Mouse (Mus musculus): Measurements from ENCODE around the gene Apbb1. TPM values are rescaled to one million over a fixed set of nuclear protein-coding genes. Genes with fewer than 3 reads are reported as not detected.

Gene Apbb1
- polyA plus RNA-seq, 1 experiment from 2014 or later = 106 TPM

DNA sequence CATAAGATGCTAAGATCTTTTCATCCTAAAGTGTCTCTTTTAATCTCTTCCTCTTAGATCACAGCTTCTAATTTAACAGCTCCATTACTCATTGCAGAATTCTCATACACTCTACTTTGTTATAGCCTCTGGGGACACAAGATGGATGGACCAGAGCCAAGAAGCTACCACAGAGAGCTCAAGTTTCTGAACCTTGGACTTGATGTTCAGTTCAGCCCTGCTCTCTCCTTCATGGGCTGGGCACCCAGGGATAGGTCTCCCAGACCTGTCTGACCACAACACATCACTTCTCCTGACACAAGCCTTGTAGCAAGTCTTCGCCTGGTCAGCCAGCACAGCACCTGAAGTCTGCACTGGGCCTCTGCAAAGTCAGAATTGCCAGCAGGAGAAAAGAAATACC, 32.9 kb upstream of the Apbb1 start:
- no peak for DNase-seq (ENCODE audit: low spot score)
- Histone ChIP-seq H3K4me3 (ENCODE audit: low read depth, low read length) (no peak overlapping the region), H3K27me3 (ENCODE audit: control insufficient read depth, insufficient read depth, low read length) (no peaks in the 10 kb centered on the region), H3K36me3 (ENCODE audit: control insufficient read depth, insufficient read depth, low read length) (peaks cover 6% of the 10 kb centered on the region), H3K27ac (ENCODE audit: low read depth, low read length) (no peak overlapping the region), H3K4me1 (replicated peaks; ENCODE audit: control insufficient read depth, insufficient read depth, low read length) (no peaks in the 10 kb centered on the region), H3K9me3 (ENCODE audit: control insufficient read depth, low read length) (no peaks in the 10 kb centered on the region), H3K9ac (ENCODE audit: low read length) (no peak overlapping the region), H3K4me2 (ENCODE audit: low read depth, low read length, severe bottlenecking) (no peak overlapping the region)
- no peak for ATAC-seq (replicated peaks; ENCODE audit: low FRiP score)
- WGBS = 87% methylated on average over 1 of the region's 1 CpGs

GRCm38 (mm10) chr7:105611767-105612166, 30.3 kb upstream of the Apbb1 start:
- 100% methylated on average over 1 of the region's 1 CpGs for WGBS
- H3K9me3 ChIP-seq (ENCODE audit: control insufficient read depth, low read length) = no peaks in the 10 kb centered on the region
- no peaks in the 10 kb centered on the region for H3K4me1 ChIP-seq (replicated peaks; ENCODE audit: control insufficient read depth, insufficient read depth, low read length)
- H3K4me2 ChIP-seq (ENCODE audit: low read depth, low read length, severe bottlenecking) = no peak overlapping the region
- no peak for ATAC-seq (replicated peaks; ENCODE audit: low FRiP score)
- no peak overlapping the region for H3K27ac ChIP-seq (ENCODE audit: low read depth, low read length)
- no peaks in the 10 kb centered on the region for H3K27me3 ChIP-seq (ENCODE audit: control insufficient read depth, insufficient read depth, low read length)
- no peak for DNase-seq (ENCODE audit: low spot score)
- H3K9ac ChIP-seq (ENCODE audit: low read length) = no peak overlapping the region
- H3K36me3 ChIP-seq (ENCODE audit: control insufficient read depth, insufficient read depth, low read length) = no peaks in the 10 kb centered on the region; the same call in 1 of the 2 replicates
- H3K4me3 ChIP-seq (ENCODE audit: low read depth, low read length) = no peak overlapping the region

- DNase-seq (ENCODE audit: low spot score) (no peak), ATAC-seq (replicated peaks; ENCODE audit: low FRiP score) (no peak)
- 91% methylated on average over 3 of the region's 3 CpGs for WGBS
- Histone ChIP-seq H3K9ac (ENCODE audit: low read length) (no peak overlapping the region), H3K36me3 (ENCODE audit: control insufficient read depth, insufficient read depth, low read length) (no peaks in the 10 kb centered on the region; the same call in 1 of the 2 replicates), H3K27me3 (ENCODE audit: control insufficient read depth, insufficient read depth, low read length) (no peaks in the 10 kb centered on the region), H3K9me3 (ENCODE audit: control insufficient read depth, low read length) (no peaks in the 10 kb centered on the region; the same call in 1 of the 2 replicates), H3K27ac (ENCODE audit: low read depth, low read length) (no peak overlapping the region), H3K4me1 (replicated peaks; ENCODE audit: control insufficient read depth, insufficient read depth, low read length) (no peaks in the 10 kb centered on the region), H3K4me2 (ENCODE audit: low read depth, low read length, severe bottlenecking) (no peak overlapping the region), H3K4me3 (ENCODE audit: low read depth, low read length) (no peak overlapping the region)
Observed at GRCm38 (mm10) chr7:105608467-105608866, 27.0 kb upstream of the Apbb1 start.

DNA sequence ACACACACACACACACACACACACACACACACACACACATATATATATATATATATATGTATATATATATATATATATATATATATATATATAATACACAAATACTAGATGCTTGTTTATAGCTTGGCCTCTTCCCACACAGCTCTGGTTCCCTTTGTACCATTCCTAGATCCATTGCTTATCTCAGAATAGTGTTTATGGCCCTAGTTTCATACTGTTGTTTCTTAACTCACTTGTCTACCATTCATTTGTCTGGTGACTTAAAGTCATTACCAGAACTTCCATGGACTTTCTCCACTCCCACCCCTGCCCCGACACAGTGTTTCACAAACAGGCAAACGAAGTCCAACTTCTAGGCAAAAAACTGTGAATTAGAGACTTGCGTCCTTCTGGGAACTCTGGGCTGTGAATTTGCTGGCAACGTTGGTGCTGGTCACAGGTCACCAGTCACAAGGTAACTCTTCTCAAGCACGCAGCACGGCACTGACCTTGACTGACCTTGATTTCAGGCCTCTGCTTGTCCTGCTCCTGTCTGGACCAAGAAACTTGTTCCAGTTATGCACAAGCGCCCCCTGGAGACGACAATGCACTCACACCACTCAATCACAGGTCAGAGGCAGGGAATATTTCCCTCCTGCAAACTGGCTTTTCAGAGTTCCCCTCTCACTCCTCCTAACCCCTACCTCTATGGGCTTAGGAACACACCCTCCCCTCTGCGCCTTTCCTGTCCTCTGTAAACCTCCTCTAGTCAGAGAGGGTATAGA, 21.6 kb upstream of the Apbb1 start:
- DNase-seq (ENCODE audit: low spot score) (peak; percentile 78), ATAC-seq (replicated peaks; ENCODE audit: low FRiP score) (peak; percentile 81)
- WGBS = 34% methylated on average over 9 of the region's 9 CpGs
- H3K4me2 ChIP-seq (ENCODE audit: low read depth, low read length, severe bottlenecking) = no peak overlapping the region
- H3K4me1 ChIP-seq (replicated peaks; ENCODE audit: control insufficient read depth, insufficient read depth, low read length) = no peaks in the 10 kb centered on the region
- H3K36me3 ChIP-seq (ENCODE audit: control insufficient read depth, insufficient read depth, low read length) = no peaks in the 10 kb centered on the region
- no peak overlapping the region for H3K4me3 ChIP-seq (ENCODE audit: low read depth, low read length)
- no peak overlapping the region for H3K9ac ChIP-seq (ENCODE audit: low read length)
- H3K9me3 ChIP-seq (ENCODE audit: control insufficient read depth, low read length) = no peaks in the 10 kb centered on the region; the same call in 1 of the 2 replicates
- H3K27me3 ChIP-seq (ENCODE audit: control insufficient read depth, insufficient read depth, low read length) = no peaks in the 10 kb centered on the region
- H3K27ac ChIP-seq (ENCODE audit: low read depth, low read length) = no peak overlapping the region

DNA sequence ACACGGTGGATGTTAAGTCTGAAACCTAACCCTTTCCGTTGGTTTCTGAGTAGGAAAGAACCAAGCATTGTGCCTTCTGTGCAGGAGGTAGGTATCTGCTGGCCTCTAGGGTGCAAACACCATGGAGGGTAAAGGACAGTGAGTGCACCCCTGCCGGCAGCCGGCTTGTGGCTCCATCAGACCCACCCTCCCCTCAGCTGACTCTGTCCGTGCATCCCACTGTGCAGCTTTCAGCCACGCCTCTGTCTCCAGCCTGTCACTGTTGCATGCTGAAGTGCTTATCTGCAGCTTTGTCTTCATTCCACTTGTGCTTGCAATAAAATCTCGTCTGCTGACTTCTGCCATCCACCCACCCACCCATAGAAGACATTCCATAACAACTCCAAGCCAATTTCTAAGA, 8.6 kb upstream of the Apbb1 start:
- Histone ChIP-seq H3K27ac (ENCODE audit: low read depth, low read length) (no peak overlapping the region), H3K27me3 (ENCODE audit: control insufficient read depth, insufficient read depth, low read length) (no peaks in the 10 kb centered on the region), H3K9me3 (ENCODE audit: control insufficient read depth, low read length) (no peaks in the 10 kb centered on the region), H3K4me2 (ENCODE audit: low read depth, low read length, severe bottlenecking) (no peak overlapping the region), H3K4me3 (ENCODE audit: low read depth, low read length) (no peak overlapping the region), H3K4me1 (replicated peaks; ENCODE audit: control insufficient read depth, insufficient read depth, low read length) (no peaks in the 10 kb centered on the region), H3K36me3 (ENCODE audit: control insufficient read depth, insufficient read depth, low read length) (no peaks in the 10 kb centered on the region), H3K9ac (ENCODE audit: low read length) (no peak overlapping the region)
- no peak for ATAC-seq (replicated peaks; ENCODE audit: low FRiP score)
- 25% methylated on average over 7 of the region's 7 CpGs for WGBS
- no peak for DNase-seq (ENCODE audit: low spot score)

GRCm38 (mm10) chr7:105588325-105588912, 7.0 kb upstream of the Apbb1 start:
- Histone ChIP-seq H3K4me1 (replicated peaks; ENCODE audit: control insufficient read depth, insufficient read depth, low read length) (no peaks in the 10 kb centered on the region), H3K9me3 (ENCODE audit: control insufficient read depth, low read length) (no peaks in the 10 kb centered on the region), H3K9ac (ENCODE audit: low read length) (no peak overlapping the region), H3K27ac (ENCODE audit: low read depth, low read length) (no peak overlapping the region), H3K27me3 (ENCODE audit: control insufficient read depth, insufficient read depth, low read length) (no peaks in the 10 kb centered on the region), H3K4me3 (ENCODE audit: low read depth, low read length) (no peak overlapping the region), H3K4me2 (ENCODE audit: low read depth, low read length, severe bottlenecking) (no peak overlapping the region), H3K36me3 (ENCODE audit: control insufficient read depth, insufficient read depth, low read length) (no peaks in the 10 kb centered on the region)
- 82% methylated on average over 9 of the region's 9 CpGs for WGBS
- no peak for DNase-seq (ENCODE audit: low spot score)
- ATAC-seq (replicated peaks; ENCODE audit: low FRiP score) = no peak

DNA sequence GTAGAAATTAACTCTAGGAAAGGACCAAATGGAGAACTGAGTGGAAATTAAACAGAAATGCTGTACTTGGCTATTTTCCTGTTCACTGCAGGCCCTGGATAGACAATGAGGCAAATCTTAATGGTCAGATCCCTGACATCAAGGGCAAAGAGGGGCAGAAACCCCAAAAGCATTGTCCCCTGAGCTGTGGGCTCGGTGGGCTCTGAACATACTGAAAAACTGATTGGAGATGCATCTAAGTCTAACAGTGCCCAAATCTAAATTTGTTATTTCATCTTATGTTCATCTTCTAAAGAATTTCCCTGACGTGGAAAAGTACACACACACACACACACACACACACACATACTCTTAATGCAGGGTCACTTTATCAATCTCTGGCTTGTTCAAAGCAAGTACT, 506 bp upstream of the Apbb1 start:
- Histone ChIP-seq H3K4me2 (ENCODE audit: low read depth, low read length, severe bottlenecking) (peak overlapping the region; percentile 69; the same call in 1 of the 2 replicates), H3K27ac (ENCODE audit: low read depth, low read length) (no peak overlapping the region), H3K9me3 (ENCODE audit: control insufficient read depth, low read length) (no peaks in the 10 kb centered on the region), H3K36me3 (ENCODE audit: control insufficient read depth, insufficient read depth, low read length) (no peaks in the 10 kb centered on the region), H3K4me1 (replicated peaks; ENCODE audit: control insufficient read depth, insufficient read depth, low read length) (peaks cover 4% of the 10 kb centered on the region), H3K4me3 (ENCODE audit: low read depth, low read length) (peak overlapping the region; percentile 78; the same call in 1 of the 2 replicates), H3K9ac (ENCODE audit: low read length) (no peak overlapping the region), H3K27me3 (ENCODE audit: control insufficient read depth, insufficient read depth, low read length) (no peaks in the 10 kb centered on the region)
- ATAC-seq (replicated peaks; ENCODE audit: low FRiP score) = no peak
- DNase-seq (ENCODE audit: low spot score) = no peak
- 72% methylated on average over 2 of the region's 2 CpGs for WGBS

- no peaks in the 10 kb centered on the region for H3K9me3 ChIP-seq (ENCODE audit: control insufficient read depth, low read length)
- H3K27me3 ChIP-seq (ENCODE audit: control insufficient read depth, insufficient read depth, low read length) = no peaks in the 10 kb centered on the region
- H3K27ac ChIP-seq (ENCODE audit: low read depth, low read length) = peak overlapping the region; percentile 75
- no peaks in the 10 kb centered on the region for H3K36me3 ChIP-seq (ENCODE audit: control insufficient read depth, insufficient read depth, low read length)
- peak overlapping the region; percentile 78 for H3K4me3 ChIP-seq (ENCODE audit: low read depth, low read length)
- WGBS = under 1% methylated on average over 16 of the region's 22 CpGs
- H3K9ac ChIP-seq (ENCODE audit: low read length) = peak overlapping the region; percentile 80
- DNase-seq (ENCODE audit: low spot score) (no peak), ATAC-seq (replicated peaks; ENCODE audit: low FRiP score) (peak; percentile 67)
- H3K4me1 ChIP-seq (replicated peaks; ENCODE audit: control insufficient read depth, insufficient read depth, low read length) = peaks cover 4% of the 10 kb centered on the region
- H3K4me2 ChIP-seq (ENCODE audit: low read depth, low read length, severe bottlenecking) = peak overlapping the region; percentile 69
Observed at GRCm38 (mm10) chr7:105580627-105581089, 795 bp downstream of the Apbb1 start.
